Mouse (Mus musculus): ENCODE measurements around the gene Gpnmb.

Gene Gpnmb

GRCm38 (mm10) chr6:49036275-49037267 is at the start of gene Gpnmb:
Gpnmb (plus strand) TSS chr6:49036546.
- ATAC-seq (ENCODE audit: insufficient number of reproducible peaks, low FRiP score, low TSS enrichment): no peak

- no peak for ATAC-seq (ENCODE audit: insufficient number of reproducible peaks, low FRiP score, low TSS enrichment)
Measured at GRCm38 (mm10) chr6:48989971-48990370, 46.4 kb upstream of the Gpnmb start.

- no peak for ATAC-seq (ENCODE audit: insufficient number of reproducible peaks, low FRiP score, low TSS enrichment)
Measured at GRCm38 (mm10) chr6:48991991-48992390, 44.4 kb upstream of the Gpnmb start.

DNA sequence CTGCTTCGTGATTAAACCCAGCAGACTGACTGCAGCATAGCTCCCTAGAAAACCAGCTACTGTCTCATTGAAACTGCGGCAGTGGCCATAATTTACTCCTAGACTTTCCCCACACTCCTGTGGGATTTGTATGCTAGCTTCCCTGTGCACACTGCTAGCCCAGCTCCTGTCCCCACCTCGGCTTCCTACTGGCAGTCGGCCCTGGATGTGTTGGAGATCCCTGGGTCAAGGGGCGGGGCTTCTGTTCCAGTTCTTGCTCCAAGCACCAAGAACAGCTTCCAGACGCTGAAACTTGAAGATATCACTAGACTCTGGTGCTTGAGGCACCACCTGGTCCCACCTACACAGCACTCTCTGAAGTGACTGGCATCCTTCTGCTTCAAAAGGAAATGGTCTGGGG is 38.2 kb upstream of the Gpnmb start:
- ATAC-seq (ENCODE audit: insufficient number of reproducible peaks, low FRiP score, low TSS enrichment): no peak

GRCm38 (mm10) chr6:48998796-48999195 is 37.5 kb upstream of the Gpnmb start:
- no peak for ATAC-seq (ENCODE audit: insufficient number of reproducible peaks, low FRiP score, low TSS enrichment)

DNA sequence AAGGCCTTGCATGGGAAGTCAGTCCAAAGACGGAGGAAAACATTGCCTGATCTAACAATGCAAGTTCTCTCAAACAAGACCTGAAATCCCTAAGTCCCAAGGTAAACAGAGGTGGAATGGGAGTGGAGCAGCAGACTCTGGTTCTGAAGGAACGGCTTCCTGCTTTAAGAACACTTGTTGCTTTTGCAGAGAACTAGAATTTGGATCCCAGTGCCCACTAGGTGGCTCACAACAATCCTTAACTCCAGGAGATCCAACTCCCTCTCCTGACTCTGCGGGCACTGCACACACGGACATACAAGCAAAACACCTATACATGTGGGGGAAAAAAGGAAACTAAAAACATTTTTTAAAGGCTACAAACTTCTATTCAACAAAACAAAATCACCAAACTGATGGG is 33.0 kb upstream of the Gpnmb start:
- no peak for ATAC-seq (ENCODE audit: insufficient number of reproducible peaks, low FRiP score, low TSS enrichment)

GRCm38 (mm10) chr6:49007981-49008380 is 28.4 kb upstream of the Gpnmb start:
- peak; percentile 82 for ATAC-seq (ENCODE audit: insufficient number of reproducible peaks, low FRiP score, low TSS enrichment)

GRCm38 (mm10) chr6:49008420-49009160 is 27.8 kb upstream of the Gpnmb start:
- ATAC-seq (ENCODE audit: insufficient number of reproducible peaks, low FRiP score, low TSS enrichment): 0 out of 2 replicates have a peak, but pooled peaks have one; percentile 33

DNA sequence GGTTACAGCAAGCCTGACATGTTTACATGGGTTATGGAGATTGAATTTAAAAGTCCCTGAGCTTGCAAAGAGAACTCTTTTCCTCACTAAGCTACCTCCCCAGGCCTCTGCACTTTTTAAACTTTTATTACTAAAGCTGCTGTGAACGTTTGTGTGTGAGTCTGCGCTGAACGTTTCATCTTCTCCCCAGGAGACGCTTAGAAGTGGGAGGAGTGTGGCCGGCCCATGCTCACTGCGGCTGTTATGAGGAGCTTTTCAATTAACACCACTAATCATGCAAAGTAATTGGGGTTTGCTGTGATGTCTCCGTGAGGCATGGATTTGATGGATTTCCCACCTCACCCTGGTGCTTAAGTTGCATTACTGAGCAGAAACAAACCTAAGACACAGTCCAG is 27.2 kb upstream of the Gpnmb start:
- ATAC-seq (ENCODE audit: insufficient number of reproducible peaks, low FRiP score, low TSS enrichment): no peak

DNA sequence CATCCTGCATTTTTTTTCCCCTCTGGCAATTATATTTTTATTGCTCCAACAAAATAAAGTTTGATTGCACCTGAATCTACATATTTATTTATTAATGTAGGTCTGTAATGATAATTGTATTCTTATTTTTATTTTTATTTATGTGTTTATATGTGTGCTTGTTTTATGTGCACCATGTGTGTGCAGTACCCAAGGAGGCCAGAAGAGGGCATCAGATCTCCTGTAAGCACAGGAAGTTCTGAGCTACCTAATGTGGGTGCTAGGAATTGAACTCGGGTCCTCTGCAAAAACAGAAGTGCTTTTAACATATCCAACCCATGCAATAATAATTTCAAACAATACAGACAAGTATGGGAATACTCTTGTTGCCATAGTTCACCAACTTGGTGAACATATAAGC is 26.7 kb upstream of the Gpnmb start:
- ATAC-seq (ENCODE audit: insufficient number of reproducible peaks, low FRiP score, low TSS enrichment): no peak

DNA sequence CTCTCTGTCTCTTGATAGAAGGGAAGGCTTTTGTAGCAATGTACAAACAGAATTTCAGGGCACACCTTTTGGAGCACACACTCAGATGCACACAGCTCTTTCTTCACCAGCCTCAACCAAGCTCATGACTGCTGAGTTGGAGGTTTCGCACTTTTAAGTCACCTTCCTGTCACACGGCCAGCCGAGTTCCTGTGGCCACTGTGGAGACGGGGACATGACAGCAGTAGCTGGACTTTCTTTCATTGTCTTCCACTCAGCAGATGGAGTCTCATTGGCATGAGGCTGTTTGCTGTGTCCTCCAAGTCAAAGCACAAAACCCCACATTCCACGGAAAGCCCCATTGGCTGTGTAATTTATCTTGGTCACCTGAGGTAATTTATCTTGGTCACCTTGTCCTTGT is 25.2 kb upstream of the Gpnmb start:
- ATAC-seq (ENCODE audit: insufficient number of reproducible peaks, low FRiP score, low TSS enrichment): no peak

DNA sequence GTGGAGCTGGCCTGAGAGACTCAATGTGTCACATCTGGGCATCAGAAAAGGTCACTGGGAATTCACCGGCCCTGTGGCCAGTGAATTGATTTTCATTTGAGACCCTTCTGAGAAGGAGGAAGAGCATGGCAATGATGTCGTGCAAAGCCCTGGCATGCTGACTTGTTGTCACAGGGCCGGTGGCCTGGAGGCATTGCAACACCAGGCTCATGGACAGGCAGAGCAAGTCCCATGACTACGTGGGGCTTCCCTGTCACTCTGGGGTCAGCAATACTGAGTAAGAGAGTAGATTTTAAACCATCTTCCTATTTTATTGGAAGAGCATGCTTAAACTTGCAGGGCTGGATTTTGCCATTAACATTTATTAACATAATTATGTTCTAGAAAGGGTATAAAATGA is 23.3 kb upstream of the Gpnmb start:
- no peak for ATAC-seq (ENCODE audit: insufficient number of reproducible peaks, low FRiP score, low TSS enrichment)

GRCm38 (mm10) chr6:49013458-49013857 is 22.9 kb upstream of the Gpnmb start:
- ATAC-seq (ENCODE audit: insufficient number of reproducible peaks, low FRiP score, low TSS enrichment): no peak

DNA sequence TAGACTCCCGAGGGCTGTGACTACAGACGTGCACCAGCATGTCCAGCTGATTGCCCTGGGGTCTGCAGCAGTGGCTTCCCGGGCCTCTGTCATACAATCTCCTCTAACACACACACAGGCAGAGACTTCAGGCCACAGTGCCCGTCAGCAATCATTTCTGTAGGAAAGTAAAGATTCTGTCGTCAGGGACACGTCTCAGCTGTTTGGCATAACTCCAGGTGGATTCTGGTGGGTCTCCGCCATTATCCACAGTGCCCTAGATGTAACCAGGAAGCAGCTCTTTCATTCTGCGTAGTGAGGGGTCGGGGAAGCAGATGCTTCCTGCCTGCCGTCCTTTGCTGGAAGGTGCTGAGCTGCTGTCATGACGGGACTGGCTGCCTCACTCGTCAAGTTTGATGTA is 19.2 kb upstream of the Gpnmb start:
- no peak for ATAC-seq (ENCODE audit: insufficient number of reproducible peaks, low FRiP score, low TSS enrichment)

DNA sequence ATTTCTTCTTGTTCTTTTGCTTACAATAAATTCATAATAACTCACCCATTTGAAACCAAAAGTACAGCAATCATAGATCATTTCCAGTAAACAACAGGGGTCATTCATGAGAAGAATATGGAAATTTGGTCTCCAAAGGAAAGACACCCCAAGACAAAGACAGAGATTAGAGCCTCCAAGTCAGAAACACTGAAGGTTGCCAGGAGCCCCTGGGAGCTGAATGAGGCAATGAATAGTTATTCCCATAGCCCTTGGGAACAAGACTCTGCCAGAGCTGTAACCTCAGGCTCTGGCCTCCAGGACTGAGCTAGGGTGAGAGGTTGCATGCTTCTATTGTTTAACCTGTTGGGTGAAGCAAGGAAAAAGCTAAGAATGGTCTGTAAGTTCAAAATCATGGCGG is 17.0 kb upstream of the Gpnmb start:
- no peak for ATAC-seq (ENCODE audit: insufficient number of reproducible peaks, low FRiP score, low TSS enrichment)

GRCm38 (mm10) chr6:49021141-49022012 is 15.0 kb upstream of the Gpnmb start:
- peak; percentile 20; the same call in 1 of the 2 replicates for ATAC-seq (ENCODE audit: insufficient number of reproducible peaks, low FRiP score, low TSS enrichment)

GRCm38 (mm10) chr6:49022384-49022783 is 14.0 kb upstream of the Gpnmb start:
- no peak for ATAC-seq (ENCODE audit: insufficient number of reproducible peaks, low FRiP score, low TSS enrichment)

DNA sequence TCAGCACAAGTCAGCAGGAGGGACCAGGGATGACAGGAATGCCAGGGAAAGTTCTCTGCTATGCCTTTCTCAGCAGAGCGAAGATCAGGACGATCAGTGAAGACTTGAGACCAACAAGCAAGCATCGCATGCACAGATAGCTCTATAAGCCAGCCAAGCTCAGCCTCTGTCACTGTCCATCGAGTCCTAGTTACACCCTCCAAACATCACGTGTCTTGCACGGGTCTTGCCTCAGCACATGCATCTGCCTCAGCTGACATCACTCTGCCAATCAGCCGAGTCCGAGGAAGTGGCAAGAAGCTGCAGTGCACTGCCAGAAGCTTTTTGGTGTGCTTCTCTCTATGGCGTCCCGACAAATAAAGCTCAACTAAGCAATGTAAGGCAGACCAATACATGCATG is 13.0 kb upstream of the Gpnmb start:
- ATAC-seq (ENCODE audit: insufficient number of reproducible peaks, low FRiP score, low TSS enrichment): no peak

GRCm38 (mm10) chr6:49025290-49025689 is 11.1 kb upstream of the Gpnmb start:
- no peak for ATAC-seq (ENCODE audit: insufficient number of reproducible peaks, low FRiP score, low TSS enrichment)

DNA sequence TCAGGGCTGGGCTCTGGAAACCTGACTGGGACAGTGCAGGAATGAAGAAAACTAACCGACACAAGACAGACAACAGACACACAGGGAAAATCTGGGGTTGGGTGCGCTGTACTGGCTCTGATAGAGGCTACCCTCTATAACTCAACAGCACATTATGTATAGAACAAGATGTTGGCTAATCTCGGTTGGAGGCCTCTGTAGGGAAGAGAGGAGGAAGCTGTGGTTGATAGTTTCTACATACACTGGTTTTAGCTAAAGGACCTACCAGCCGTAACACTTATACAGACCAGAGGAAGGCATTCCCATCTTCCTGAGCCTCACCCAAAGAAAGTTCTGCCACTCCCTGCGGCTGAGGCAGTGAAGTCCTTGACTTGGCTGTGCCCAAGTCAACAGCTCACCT is 9.8 kb upstream of the Gpnmb start:
- no peak for ATAC-seq (ENCODE audit: insufficient number of reproducible peaks, low FRiP score, low TSS enrichment)
